Mouse (Mus musculus) CH12.LX (cell line): ENCODE results near the gene Narf.

Experiments used
- CTCF ChIP-seq, 2 experiments: IDR thresholded peaks in 1 of 2; conservative IDR thresholded peaks in 1 of 2; 2 replicates each; pipeline ENCODE4 v1.5.1; 2011 to 2012; ENCODE audit warnings: low read depth in 2 of 2, low read length in 2 of 2, improper control_type of control experiment in 1 of 2, inconsistent platforms in 1 of 2, mild to moderate bottlenecking in 1 of 2, moderate library complexity in 1 of 2
- EP300 ChIP-seq: IDR thresholded peaks from 2 replicates; pipeline ENCODE4 v1.6.1; 2011; ENCODE audit warnings: low read length, improper control_type of control experiment
- ETS1 ChIP-seq: conservative IDR thresholded peaks from 2 replicates; pipeline ENCODE4 v1.6.1; 2012; ENCODE audit warnings: low read depth, mild to moderate bottlenecking, inconsistent platforms, low read length, improper control_type of control experiment, moderate library complexity
- HCFC1 ChIP-seq: IDR thresholded peaks from 2 replicates; pipeline ENCODE4 v1.6.1; 2012; ENCODE audit warnings: low read depth, mild to moderate bottlenecking, inconsistent platforms, low read length, improper control_type of control experiment
- JUND ChIP-seq: conservative IDR thresholded peaks from 2 replicates; pipeline ENCODE4 v1.6.1; 2011; ENCODE audit warnings: low read depth, low read length, improper control_type of control experiment
- MAX ChIP-seq: IDR thresholded peaks from 2 replicates; pipeline ENCODE4 v1.6.1; 2011; ENCODE audit warnings: low read length, improper control_type of control experiment
- MYC ChIP-seq: IDR thresholded peaks from 2 replicates; pipeline ENCODE4 v1.6.1; 2011; ENCODE audit warnings: low read depth, mild to moderate bottlenecking, improper control_type of control experiment, low read length
- POLR2A ChIP-seq: IDR thresholded peaks from 2 replicates; pipeline ENCODE4 v1.6.1; 2011; ENCODE audit warnings: low read depth, mild to moderate bottlenecking, improper control_type of control experiment, low read length
- POLR2AphosphoS2 ChIP-seq: IDR thresholded peaks from 2 replicates; pipeline ENCODE4 v1.6.1; 2011; ENCODE audit warnings: low read depth, low read length, improper control_type of control experiment

GRCm38 (mm10) chr11:121228129-121229017 is 8.7 kb upstream of the Narf start:
- TF ChIP-seq CTCF (conservative IDR thresholded peaks at IDR 0.05 in 1 of 2, IDR thresholded peaks at IDR 0.05 in 1 of 2; ENCODE audit: low read depth in 2 of 2, low read length in 2 of 2) (no peak), HCFC1 (no peak), EP300 (peak; percentile 82), JUND (no peak), POLR2A (no peak), ETS1 (no peak; the same call in 1 of the 2 replicates), POLR2AphosphoS2 (no peak), MYC (no peak), MAX (peak; percentile 29; the same call in 1 of the 2 replicates)
